Mouse (Mus musculus) hindbrain, embryonic 10.5 days (tissue): ENCODE data around the gene Plac9a. TPM values are rescaled to one million over a fixed set of nuclear protein-coding genes. Genes with fewer than 3 reads are reported as not detected.
"Not testable (repeated sequence)": the region's sequence is repeated elsewhere in the genome, so short reads cannot be mapped to it uniquely, and the experiment has no call there.

Source experiments
- DNase-seq: peaks from one replicate; pipeline ENCODE4 v3.0.0-alpha.2; 2017; ENCODE audit warnings: low spot score
- H3K27ac ChIP-seq: fragments of 300-500 bp; sonication (generic); 2 replicates; pipeline ENCODE4 v1.5.1; 2016; ENCODE audit warnings: mild to moderate bottlenecking, moderate library complexity
- H3K27me3 ChIP-seq: fragments of 300-500 bp; sonication (generic); 2 replicates; pipeline ENCODE4 v1.6.1; 2016; ENCODE audit warnings: mild to moderate bottlenecking; ENCODE audit not compliant: poor library complexity, insufficient read depth, severe bottlenecking
- H3K36me3 ChIP-seq: fragments of 300-500 bp; sonication (generic); 2 replicates; pipeline ENCODE4 v1.6.1; 2016; ENCODE audit warnings: mild to moderate bottlenecking, moderate library complexity
- H3K4me1 ChIP-seq: fragments of 300-500 bp; sonication (generic); replicated peaks from 2 replicates; pipeline ENCODE4 v1.6.1; 2016; ENCODE audit warnings: mild to moderate bottlenecking
- H3K4me3 ChIP-seq: fragments of 300-500 bp; sonication (generic); 2 replicates; pipeline ENCODE4 v1.5.1; 2016; ENCODE audit warnings: mild to moderate bottlenecking, moderate library complexity
- H3K9me3 ChIP-seq: fragments of 300-500 bp; sonication (generic); 2 replicates; pipeline ENCODE4 v1.6.1; 2016; ENCODE audit warnings: mild to moderate bottlenecking, moderate library complexity
- WGBS: fragments of 180-500 bp; shearing (Covaris S2); methylation state at CpG from one replicate; pipeline ENCODE4 v1.1.7; 2016; 5-methylcytosine and 5-hydroxymethylcytosine counted together
- polyA plus RNA-seq: library from polyadenylated mRNA; unstranded; fragments of >200 nt; fragmentation: Nextera tagmentation; extraction: Ambion mirVana; gene quantifications from 2 replicates; pipeline ENCODE4 v1.2.1, GENCODE M21; 2016

Gene Plac9a
- not detected in 2 replicates for polyA plus RNA-seq

GRCm38 (mm10) chr14:25903000-25903399 lies at the start of gene Plac9a:
Gene Plac9a, minus strand, starts transcription at chr14:25903100.
- not testable (repeated sequence) for H3K4me3 ChIP-seq, H3K9me3 ChIP-seq, H3K4me1 ChIP-seq, H3K27ac ChIP-seq, H3K36me3 ChIP-seq, DNase-seq, H3K27me3 ChIP-seq
- no CpG with 5 or more reads among the region's 10 CpGs for WGBS

DNA sequence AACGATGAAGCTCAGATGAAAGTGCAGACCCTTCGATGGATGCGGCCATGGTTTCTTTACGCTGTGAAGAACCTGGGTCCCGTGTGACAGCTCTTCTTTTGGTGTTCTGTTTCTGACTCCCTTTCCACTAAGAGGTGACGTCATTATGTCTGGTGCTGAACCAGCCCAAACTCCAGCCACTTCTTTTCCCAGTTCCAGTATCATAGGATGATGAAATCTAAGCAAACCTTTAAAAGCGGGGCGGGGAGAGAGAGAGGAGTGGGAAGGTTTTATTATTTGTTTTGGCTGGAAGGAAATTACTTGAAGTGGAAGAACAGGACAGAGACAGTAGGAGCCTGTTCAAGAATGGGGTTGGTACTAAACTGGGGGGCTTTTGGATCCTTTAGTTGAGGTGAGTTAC lies 35.1 kb upstream of the Plac9a start, which contains the start of gene Cphx1:
Cphx1 (plus strand) TSS at position 301 of the 400 bp plus-strand sequence.
- not testable (repeated sequence) for H3K27me3 ChIP-seq, H3K36me3 ChIP-seq, H3K9me3 ChIP-seq, H3K4me3 ChIP-seq, H3K27ac ChIP-seq, H3K4me1 ChIP-seq, DNase-seq
- no CpG with 5 or more reads among the region's 8 CpGs for WGBS

GRCm38 (mm10) chr14:25936867-25937630 lies 34.1 kb upstream of the Plac9a start:
- not testable (repeated sequence) for H3K4me1 ChIP-seq, H3K27me3 ChIP-seq, H3K4me3 ChIP-seq, H3K36me3 ChIP-seq, DNase-seq, H3K9me3 ChIP-seq, H3K27ac ChIP-seq
- WGBS: no CpG with 5 or more reads among the region's 5 CpGs

DNA sequence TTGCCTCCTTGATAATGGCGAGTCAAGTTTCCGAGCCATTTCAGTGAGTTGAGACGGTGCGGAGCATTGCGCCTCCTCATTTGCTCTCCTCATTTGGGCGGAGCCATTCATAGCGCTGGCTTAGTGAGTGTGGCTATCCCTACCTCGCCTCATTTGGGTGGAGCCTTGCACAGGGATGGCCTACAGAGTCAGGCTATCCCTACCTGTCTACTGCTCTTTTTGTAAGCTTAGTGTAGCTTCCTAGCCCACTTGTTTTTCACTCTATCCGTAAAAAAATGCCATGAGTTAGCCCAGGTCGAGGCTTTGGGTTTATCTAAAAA lies 24.6 kb upstream of the Plac9a start, which contains the start of gene Tmem254a:
Tmem254a (minus strand) TSS at position 111 of the 320 bp plus-strand sequence.
- WGBS: no CpG with 5 or more reads among the region's 10 CpGs
- H3K36me3 ChIP-seq, H3K4me1 ChIP-seq, H3K27me3 ChIP-seq, H3K9me3 ChIP-seq, H3K27ac ChIP-seq, DNase-seq, H3K4me3 ChIP-seq: not testable (repeated sequence)

DNA sequence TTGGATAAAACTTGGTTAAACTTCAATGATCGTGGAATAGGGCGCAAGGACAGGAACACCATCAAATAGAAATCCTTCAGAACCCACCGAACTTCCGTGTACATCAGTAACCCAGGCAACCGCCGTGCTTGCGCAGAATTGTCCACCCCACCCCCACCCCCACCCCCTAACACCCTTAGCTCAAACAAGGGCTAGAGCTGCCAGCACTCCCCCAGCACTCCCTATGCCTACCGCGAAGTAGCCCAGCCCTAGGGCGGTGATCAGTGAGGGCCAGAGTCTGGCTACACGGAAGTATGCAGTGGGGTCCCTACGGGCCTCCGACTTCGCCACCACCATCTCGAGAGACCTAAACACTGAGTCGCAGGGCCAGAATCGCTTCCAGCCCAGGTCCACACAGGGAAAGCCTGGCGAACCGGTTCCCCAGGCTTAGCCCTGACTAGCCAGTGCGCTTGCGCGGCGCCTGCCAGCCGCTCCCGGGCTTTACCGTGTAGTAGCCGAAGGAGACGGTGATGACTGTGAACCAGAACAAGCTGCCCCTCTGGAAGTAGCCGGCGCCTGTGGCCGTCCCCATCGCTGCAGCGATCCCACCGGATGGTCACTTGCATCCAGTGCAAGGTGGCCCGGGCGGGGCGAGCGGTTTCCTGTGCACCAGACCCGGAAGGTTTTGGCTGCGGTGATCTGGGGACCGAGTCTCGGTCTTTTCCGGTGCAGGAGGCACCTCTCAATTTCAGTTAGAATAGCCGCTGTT lies 24.1 kb upstream of the Plac9a start:
- not testable (repeated sequence) for H3K36me3 ChIP-seq, H3K27me3 ChIP-seq, H3K4me3 ChIP-seq, H3K9me3 ChIP-seq, H3K4me1 ChIP-seq, DNase-seq, H3K27ac ChIP-seq
- WGBS: no CpG with 5 or more reads among the region's 44 CpGs

- not testable (repeated sequence) for H3K4me1 ChIP-seq, H3K27ac ChIP-seq, H3K4me3 ChIP-seq, H3K9me3 ChIP-seq, DNase-seq, H3K36me3 ChIP-seq, H3K27me3 ChIP-seq
- no CpG with 5 or more reads among the region's 5 CpGs for WGBS
Observed at GRCm38 (mm10) chr14:25918427-25919170, 15.7 kb upstream of the Plac9a start.

- H3K27me3 ChIP-seq, H3K4me1 ChIP-seq, H3K27ac ChIP-seq, H3K9me3 ChIP-seq, DNase-seq, H3K36me3 ChIP-seq, H3K4me3 ChIP-seq: not testable (repeated sequence)
- no CpG with 5 or more reads among the region's 8 CpGs for WGBS
Observed at GRCm38 (mm10) chr14:25908976-25909375, 6.1 kb upstream of the Plac9a start.

- H3K27ac ChIP-seq: not testable (repeated sequence)
- no CpG with 5 or more reads among the region's 9 CpGs for WGBS
Observed at GRCm38 (mm10) chr14:25907272-25907671, 4.4 kb upstream of the Plac9a start.

DNA sequence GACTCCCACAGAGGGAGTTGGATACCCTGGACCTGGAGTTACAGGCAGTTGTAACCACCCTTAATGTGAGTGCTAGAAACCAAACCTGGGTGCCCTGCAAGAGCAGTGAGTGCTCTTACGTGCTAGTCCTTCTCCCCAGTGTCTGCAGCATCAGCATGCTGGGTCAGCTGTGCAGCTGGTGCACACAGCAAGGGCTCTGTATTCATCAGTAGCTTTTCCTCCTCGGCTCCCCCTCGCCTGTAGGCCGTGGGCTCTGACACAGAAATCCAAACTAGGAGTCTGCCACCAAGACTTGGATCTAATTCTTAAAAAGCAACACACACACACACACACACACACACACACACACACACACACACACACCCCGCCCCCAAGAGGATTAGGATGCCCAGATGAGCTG lies 2.3 kb upstream of the Plac9a start:
- not testable (repeated sequence) for H3K27ac ChIP-seq, H3K27me3 ChIP-seq, DNase-seq, H3K4me1 ChIP-seq, H3K36me3 ChIP-seq, H3K9me3 ChIP-seq, H3K4me3 ChIP-seq
- WGBS: 78% methylated on average over 1 of the region's 5 CpGs

More at GRCm38 (mm10) chr14:25907272-25907671, 4.4 kb upstream of the Plac9a start:
- DNase-seq, H3K4me3 ChIP-seq, H3K27me3 ChIP-seq, H3K9me3 ChIP-seq, H3K4me1 ChIP-seq, H3K36me3 ChIP-seq: not testable (repeated sequence)

DNA sequence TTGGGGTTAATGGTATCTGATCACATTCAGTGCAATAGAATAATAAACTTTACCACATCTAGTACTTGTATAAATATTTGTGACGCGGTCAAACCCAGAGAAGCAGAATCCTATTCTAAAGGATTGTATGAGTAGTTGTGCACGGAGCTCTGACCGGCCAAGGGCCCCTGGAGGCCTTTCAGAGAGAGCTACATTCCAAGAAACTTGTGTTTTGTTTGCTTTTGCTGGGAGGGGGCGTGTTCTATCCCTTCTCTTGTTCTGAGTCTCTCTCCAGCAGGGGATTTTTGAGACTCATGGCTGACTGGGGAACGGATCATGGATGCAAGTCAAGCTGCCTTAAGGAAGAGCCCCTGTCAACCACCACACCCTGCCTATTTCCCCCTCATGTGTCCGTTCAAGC lies 7.2 kb downstream of the Plac9a start:
- no CpG with 5 or more reads among the region's 7 CpGs for WGBS
- H3K27ac ChIP-seq, H3K36me3 ChIP-seq, H3K27me3 ChIP-seq, DNase-seq, H3K9me3 ChIP-seq, H3K4me3 ChIP-seq, H3K4me1 ChIP-seq: not testable (repeated sequence)

GRCm38 (mm10) chr14:25894566-25894965 lies 8.3 kb downstream of the Plac9a start:
- not testable (repeated sequence) for H3K4me3 ChIP-seq, H3K4me1 ChIP-seq, H3K36me3 ChIP-seq, H3K27ac ChIP-seq, DNase-seq, H3K27me3 ChIP-seq, H3K9me3 ChIP-seq
- no CpG with 5 or more reads among the region's 3 CpGs for WGBS

GRCm38 (mm10) chr14:25885886-25886285 lies 17.0 kb downstream of the Plac9a start:
- not testable (repeated sequence) for H3K4me1 ChIP-seq, DNase-seq, H3K27ac ChIP-seq, H3K36me3 ChIP-seq, H3K27me3 ChIP-seq, H3K4me3 ChIP-seq, H3K9me3 ChIP-seq
- no CpG with 5 or more reads among the region's 12 CpGs for WGBS

DNA sequence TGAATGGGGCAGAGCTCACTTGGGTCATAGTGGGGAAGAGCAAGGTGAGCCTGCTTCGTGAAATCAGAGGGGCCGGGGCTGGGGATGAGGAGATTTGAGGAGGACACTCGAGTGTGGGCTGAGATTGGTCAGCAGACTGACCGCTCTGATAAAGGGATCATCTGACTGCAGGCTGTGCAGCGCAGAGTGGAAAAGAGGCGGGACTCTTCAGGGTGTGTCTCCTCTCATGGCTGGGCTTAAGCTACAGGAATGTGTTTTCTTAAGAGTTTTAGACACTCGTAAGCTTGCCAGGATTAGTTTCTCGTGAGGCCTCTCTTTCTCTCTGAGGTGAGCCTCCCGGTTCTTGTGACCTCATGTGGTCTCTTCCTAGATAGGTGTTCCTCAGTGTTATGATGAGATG lies 21.1 kb downstream of the Plac9a start:
- H3K9me3 ChIP-seq, H3K36me3 ChIP-seq, DNase-seq, H3K27ac ChIP-seq, H3K4me3 ChIP-seq, H3K27me3 ChIP-seq, H3K4me1 ChIP-seq: not testable (repeated sequence)
- WGBS: no CpG with 5 or more reads among the region's 9 CpGs
